Mouse (Mus musculus) bone marrow macrophage, adult 2 months (primary cell): ENCODE measurements around the gene Tom1.

ENCODE experiments used
- CTCF ChIP-seq: IDR thresholded peaks from 2 replicates; pipeline ENCODE4 v1.5.1; 2012; ENCODE audit warnings: low read depth, mild to moderate bottlenecking, low read length, moderate library complexity
- POLR2A ChIP-seq: IDR thresholded peaks from 2 replicates; pipeline ENCODE4 v1.6.1; 2012; ENCODE audit warnings: mild to moderate bottlenecking, low read depth, low read length, borderline replicate concordance

GRCm38 (mm10) chr8:75018274-75018972 is 15.1 kb upstream of the Tom1 start:
- TF ChIP-seq POLR2A (no peak), CTCF (no peak)
